Mouse (Mus musculus) limb, embryonic 11.5 days (tissue): ENCODE results near the gene Ttc25. TPM values are rescaled to one million over a fixed set of nuclear protein-coding genes. Genes with fewer than 3 reads are reported as not detected.
"Not testable (repeated sequence)": the region's sequence is repeated elsewhere in the genome, so short reads cannot be mapped to it uniquely, and the experiment has no call there.

Experiments
- ATAC-seq: fragments of 200-750 bp; cut with Nextera tagmentation; 2 replicates; pipeline ENCODE4 v1.8.0; 2017; ENCODE audit warnings: low read depth; ENCODE audit not compliant: insufficient number of reproducible peaks, low FRiP score, low TSS enrichment
- DNase-seq: peaks from one replicate; pipeline ENCODE4 v3.0.0-alpha.2; 2015; ENCODE audit warnings: low spot score
- H3K27ac ChIP-seq: fragments of 300-500 bp; sonication (generic); replicated peaks from 2 replicates; pipeline ENCODE4 v1.5.1; 2014; ENCODE audit warnings: low read depth, mild to moderate bottlenecking, low read length
- H3K27me3 ChIP-seq: fragments of 300-500 bp; sonication (generic); 2 replicates; pipeline ENCODE4 v1.6.1; 2014; ENCODE audit warnings: mild to moderate bottlenecking, low read length, mixed read lengths; ENCODE audit not compliant: control insufficient read depth, insufficient read depth
- H3K36me3 ChIP-seq: fragments of 300-500 bp; sonication (generic); 2 replicates; pipeline ENCODE4 v1.6.1; 2014; ENCODE audit warnings: mild to moderate bottlenecking, low read length, moderate library complexity, mixed read lengths; ENCODE audit not compliant: control insufficient read depth, insufficient read depth
- H3K4me1 ChIP-seq: fragments of 300-500 bp; sonication (generic); 2 replicates; pipeline ENCODE4 v1.6.1; 2014; ENCODE audit warnings: low read length, mixed read lengths; ENCODE audit not compliant: control insufficient read depth, insufficient read depth
- H3K4me2 ChIP-seq: fragments of 300-500 bp; sonication (generic); 2 replicates; pipeline ENCODE4 v1.6.1; 2014; ENCODE audit warnings: low read depth, mild to moderate bottlenecking, moderate library complexity; ENCODE audit not compliant: severe bottlenecking
- H3K4me3 ChIP-seq: fragments of 300-500 bp; sonication (generic); 2 replicates; pipeline ENCODE4 v1.5.1; 2014; ENCODE audit warnings: low read depth, low read length
- H3K9ac ChIP-seq: fragments of 300-500 bp; sonication (generic); 2 replicates; pipeline ENCODE4 v1.6.1; 2014; ENCODE audit warnings: mild to moderate bottlenecking, low read length
- H3K9me3 ChIP-seq: fragments of 300-500 bp; sonication (generic); 2 replicates; pipeline ENCODE4 v1.6.1; 2016; ENCODE audit warnings: low read length; ENCODE audit not compliant: control insufficient read depth
- WGBS: fragments of 180-500 bp; shearing (Covaris S2); extraction: QIAGEN DNeasy Blood & Tissue Kit; methylation state at CpG from one replicate; pipeline ENCODE4 v1.1.7; 2014; 5-methylcytosine and 5-hydroxymethylcytosine counted together
- polyA plus RNA-seq: library from polyadenylated mRNA; unstranded; fragments of >200 nt; fragmentation: Nextera tagmentation; extraction: Ambion mirVana; gene quantifications from 2 replicates; pipeline ENCODE4 v1.2.1, GENCODE M21; 2014

Gene Ttc25
- polyA plus RNA-seq, 1 experiment from 2014 or later, result 1.1 TPM

DNA sequence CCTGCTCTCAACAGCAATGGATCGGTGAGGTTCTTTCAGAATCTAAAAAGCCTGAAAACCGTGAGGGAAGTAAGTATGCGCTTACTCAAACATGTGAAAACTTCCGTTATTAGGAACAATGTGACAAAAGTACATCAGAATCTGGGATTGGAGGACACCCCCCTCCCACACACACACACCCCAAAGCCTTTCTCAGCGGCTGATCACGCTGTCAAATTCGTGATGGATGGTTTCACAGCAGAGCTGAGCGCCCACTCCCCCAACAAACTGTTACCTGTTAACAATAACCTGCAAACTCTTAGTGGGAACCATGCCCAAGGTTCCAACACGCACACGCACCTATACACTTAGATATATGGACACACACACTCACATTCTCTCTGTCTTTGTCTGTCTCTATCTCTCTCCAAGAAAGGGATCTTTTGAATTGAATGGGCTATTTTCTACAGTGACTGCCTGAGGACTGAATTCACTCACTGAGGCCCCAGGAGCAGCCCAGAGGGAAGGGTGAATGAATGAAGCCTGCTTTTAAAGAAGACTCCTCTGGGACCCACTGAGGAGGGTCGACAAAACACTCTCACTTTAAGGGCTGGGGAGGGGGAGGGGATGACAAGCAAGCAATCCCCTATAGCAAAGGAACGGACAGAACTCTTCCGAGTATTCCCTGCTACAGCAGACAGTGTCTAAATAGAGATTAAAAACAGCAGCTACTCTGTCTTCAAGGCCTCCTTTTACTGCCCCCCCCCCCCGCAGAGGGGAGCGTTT is 19.2 kb upstream of the Ttc25 start:
- Histone ChIP-seq H3K4me3 (peak overlapping the region; percentile 85), H3K36me3 (peaks cover 12% of the 10 kb centered on the region), H3K27me3 (no peaks in the 10 kb centered on the region), H3K9ac (peak overlapping the region; percentile 82), H3K4me1 (peaks cover 21% of the 10 kb centered on the region), H3K9me3 (no peaks in the 10 kb centered on the region), H3K4me2 (peak overlapping the region; percentile 96), H3K27ac (no peak overlapping the region)
- ATAC-seq (no peak), DNase-seq (no peak)
- WGBS, result 10% methylated on average over 15 of the region's 15 CpGs

DNA sequence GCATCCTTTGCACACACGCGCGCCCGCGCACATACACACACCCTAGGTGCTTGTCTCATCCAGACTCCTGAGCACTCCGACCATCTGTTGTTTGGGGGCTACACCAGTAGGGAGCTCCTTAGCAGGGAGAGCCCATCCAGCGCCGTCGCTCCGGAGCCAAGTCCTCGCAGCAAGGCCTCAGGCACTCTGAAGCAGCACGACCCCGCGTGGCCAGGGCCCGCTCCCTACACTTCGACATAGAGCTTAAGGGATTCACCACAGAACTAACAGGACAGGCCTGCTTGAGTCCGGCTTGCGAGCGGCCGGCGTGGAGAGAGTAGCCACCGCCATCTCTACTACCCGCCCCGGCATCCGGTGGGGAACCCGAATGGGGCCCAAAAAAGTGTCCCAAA is 18.3 kb upstream of the Ttc25 start:
- H3K27me3 ChIP-seq, result no peaks in the 10 kb centered on the region
- peaks cover 21% of the 10 kb centered on the region for H3K4me1 ChIP-seq
- peak overlapping the region; percentile 96 for H3K4me2 ChIP-seq
- ATAC-seq (peak; percentile 18; the same call in 1 of the 2 replicates), DNase-seq (peak; percentile 78)
- peaks cover 7% of the 10 kb centered on the region for H3K36me3 ChIP-seq
- no peaks in the 10 kb centered on the region for H3K9me3 ChIP-seq
- H3K4me3 ChIP-seq, result peak overlapping the region; percentile 85
- 0% methylated on average over 26 of the region's 26 CpGs for WGBS
- peak overlapping the region; percentile 67 for H3K27ac ChIP-seq
- peak overlapping the region; percentile 82 for H3K9ac ChIP-seq

DNA sequence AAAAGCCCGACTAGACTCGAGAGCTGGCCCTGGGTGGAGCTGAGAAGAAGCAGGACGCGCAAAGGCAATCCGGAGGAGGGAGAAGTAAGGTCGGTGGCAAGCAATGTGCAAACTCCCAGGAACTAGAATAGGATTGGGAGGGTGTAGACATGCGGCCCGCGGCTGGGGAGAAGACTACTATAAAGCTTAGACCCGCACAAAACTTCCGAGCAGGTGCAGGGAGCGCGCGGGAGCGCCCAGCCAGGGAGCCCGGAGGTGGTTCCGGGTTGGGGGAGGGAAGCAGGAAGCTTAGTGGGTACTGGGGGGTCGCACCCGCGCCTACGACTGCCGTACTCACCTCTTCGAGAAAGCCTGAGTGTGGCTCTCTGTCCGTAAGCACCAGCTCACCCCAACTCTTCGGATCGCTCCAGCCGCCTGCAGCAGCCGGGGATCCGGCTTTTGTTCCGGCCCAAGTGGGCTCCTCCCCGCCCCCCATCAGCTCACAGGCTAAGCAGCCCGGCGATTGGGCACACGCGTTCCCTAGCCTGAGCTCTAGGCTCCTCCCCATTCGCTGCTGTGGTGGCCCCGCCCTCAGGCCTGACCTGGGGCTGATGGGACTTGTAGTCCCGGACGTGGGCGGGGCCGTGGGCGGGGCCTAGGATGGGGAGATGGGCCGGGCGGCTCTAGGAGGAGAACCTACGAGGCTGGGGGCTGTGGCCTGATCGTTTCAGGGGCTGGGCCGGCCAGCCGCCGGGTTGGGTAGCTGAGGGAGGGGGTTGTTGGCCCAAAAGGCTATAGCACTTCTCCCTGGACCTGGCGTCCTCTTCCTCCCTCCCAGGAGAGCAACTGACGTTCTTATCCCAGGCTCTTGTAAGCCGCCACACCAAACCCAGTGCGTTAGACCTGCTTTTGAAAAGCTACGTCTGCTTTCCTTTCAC is 17.7 kb upstream of the Ttc25 start, which contains the start of gene Acly:
Gene Acly (minus strand): TSS at position 543 of the 917 bp plus-strand sequence.
- Histone ChIP-seq H3K4me3 (peak within 1 kb of the TSS; percentile 85), H3K36me3 (peaks cover 3% of the 10 kb centered on the region), H3K9ac (peak within 1 kb of the TSS; percentile 82), H3K9me3 (no peaks in the 10 kb centered on the region), H3K27me3 (no peaks in the 10 kb centered on the region), H3K27ac (peak within 1 kb of the TSS; percentile 67), H3K4me2 (peak within 1 kb of the TSS; percentile 96), H3K4me1 (peaks cover 21% of the 10 kb centered on the region)
- under 1% methylated on average over 53 of the region's 54 CpGs for whole genome bisulfite sequencing
- peak; percentile 100 for DNase-seq
- ATAC-seq, result peak; percentile 98

DNA sequence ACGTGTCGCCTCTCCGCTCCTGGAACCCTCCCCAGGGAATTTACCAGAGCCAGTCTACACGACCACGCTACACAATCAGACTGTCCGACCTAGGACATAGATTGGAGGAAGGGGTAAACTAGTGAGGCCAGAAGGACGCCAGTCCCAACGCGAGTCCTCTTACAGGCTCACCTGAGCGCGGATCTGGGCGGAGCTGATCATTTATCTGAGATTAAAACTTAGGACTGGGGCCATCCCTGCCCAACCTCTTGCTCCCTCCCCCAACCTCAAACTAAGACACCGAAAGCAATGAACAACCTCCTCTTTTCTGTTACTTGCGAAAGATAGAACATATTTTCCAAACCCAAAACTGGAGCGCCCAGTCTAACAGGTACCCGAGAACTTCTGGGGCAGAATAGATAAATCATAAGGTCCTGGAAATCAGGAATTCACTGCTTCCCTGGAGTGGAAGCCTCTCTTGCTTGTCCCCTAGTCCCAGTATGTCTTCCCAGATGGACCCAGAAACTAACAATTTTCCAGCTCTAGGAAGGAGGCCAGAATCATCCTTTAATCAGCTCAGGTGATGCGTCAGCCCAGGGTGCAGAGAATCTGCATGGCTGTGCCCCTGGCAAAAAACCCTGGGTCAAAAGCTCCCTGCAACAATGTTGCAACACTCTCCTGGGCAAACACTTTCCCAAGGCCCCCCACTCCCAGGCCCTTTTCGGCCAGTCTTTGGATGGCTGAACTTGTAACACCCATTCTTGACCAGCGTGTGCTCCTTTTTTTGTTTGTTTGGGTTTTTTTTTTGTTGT is 16.8 kb upstream of the Ttc25 start:
- Histone ChIP-seq H3K27ac (peak overlapping the region; percentile 56; the same call in 1 of the 2 replicates), H3K4me2 (peak overlapping the region; percentile 96), H3K4me1 (peaks cover 21% of the 10 kb centered on the region), H3K4me3 (peak overlapping the region; percentile 85), H3K36me3 (no peaks in the 10 kb centered on the region), H3K9me3 (no peaks in the 10 kb centered on the region), H3K9ac (peak overlapping the region; percentile 67), H3K27me3 (no peaks in the 10 kb centered on the region)
- ATAC-seq (no peak), DNase-seq (no peak)
- WGBS, result 24% methylated on average over 19 of the region's 19 CpGs

DNA sequence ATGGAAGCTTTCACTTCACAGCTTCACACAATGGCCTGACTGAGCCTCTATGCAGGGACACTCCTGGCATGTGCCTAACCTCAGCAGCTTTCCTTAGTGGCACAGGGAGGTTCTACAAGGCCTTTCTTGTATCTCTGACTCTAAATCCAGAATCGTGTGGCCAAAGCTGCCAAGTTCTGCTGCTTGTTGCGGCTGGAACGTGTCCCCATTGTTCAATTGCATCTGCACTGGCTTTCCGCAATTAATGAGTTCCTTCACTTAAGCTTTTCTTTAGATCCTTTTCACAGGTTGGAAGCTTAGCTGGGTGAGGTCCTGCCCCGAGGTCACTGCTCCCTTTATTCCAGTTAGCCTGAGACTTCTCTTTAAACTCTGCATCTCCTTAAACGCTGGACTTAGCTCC is 11.5 kb upstream of the Ttc25 start:
- DNase-seq, result no peak
- Histone ChIP-seq H3K36me3 (no peaks in the 10 kb centered on the region), H3K9ac (no peak overlapping the region), H3K9me3 (no peaks in the 10 kb centered on the region), H3K4me3 (no peak overlapping the region), H3K4me2 (no peak overlapping the region), H3K4me1 (no peaks in the 10 kb centered on the region), H3K27ac (no peak overlapping the region), H3K27me3 (no peaks in the 10 kb centered on the region)
- no peak for ATAC-seq
- 81% methylated on average over 6 of the region's 6 CpGs for WGBS

DNA sequence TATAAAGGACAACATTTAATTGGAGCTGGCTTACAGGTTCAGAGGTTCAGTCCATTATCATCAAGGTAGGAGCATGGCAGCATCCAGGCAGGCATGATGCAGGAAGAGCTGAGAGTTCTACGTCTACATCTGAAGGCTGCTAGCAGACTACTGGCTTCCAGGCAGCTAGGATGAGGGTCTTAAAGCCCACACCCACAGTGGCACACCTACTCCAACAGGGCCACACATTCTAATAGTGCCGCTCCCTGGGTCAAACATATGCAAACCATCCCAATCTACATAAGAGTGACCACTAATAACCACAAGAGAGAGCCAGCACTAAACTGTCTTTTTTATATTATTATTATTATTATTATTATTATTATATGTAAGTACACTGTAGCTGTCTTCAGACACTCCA is 11.0 kb upstream of the Ttc25 start:
- not testable (repeated sequence) for H3K27ac ChIP-seq, H3K9me3 ChIP-seq, H3K4me3 ChIP-seq, ATAC-seq, H3K4me1 ChIP-seq, H3K9ac ChIP-seq, DNase-seq, H3K27me3 ChIP-seq, H3K4me2 ChIP-seq, H3K36me3 ChIP-seq
- WGBS, result 77% methylated on average over 2 of the region's 2 CpGs

DNA sequence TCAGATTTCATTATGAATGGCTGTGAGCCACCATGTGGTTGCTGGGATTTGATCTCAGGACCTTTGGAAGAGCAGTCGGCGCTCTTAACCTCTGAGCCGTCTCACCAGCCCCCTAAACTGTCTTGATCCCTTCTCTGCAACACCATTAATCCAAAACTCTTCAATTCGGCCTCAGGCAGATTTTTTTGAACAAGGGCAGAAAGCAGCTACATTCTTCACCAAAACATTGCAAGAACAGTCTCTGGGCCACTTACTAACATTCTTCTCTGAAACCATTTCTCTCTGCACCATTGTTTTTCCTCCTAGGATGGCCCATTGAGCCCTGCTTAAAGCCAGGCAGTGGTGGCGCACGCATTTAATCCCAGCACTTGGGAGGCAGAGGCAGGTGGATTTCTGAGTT is 10.6 kb upstream of the Ttc25 start:
- DNase-seq, H3K27ac ChIP-seq, H3K36me3 ChIP-seq, H3K4me1 ChIP-seq, ATAC-seq, H3K9me3 ChIP-seq, H3K4me3 ChIP-seq, H3K4me2 ChIP-seq, H3K27me3 ChIP-seq, H3K9ac ChIP-seq: not testable (repeated sequence)
- 83% methylated on average over 6 of the region's 6 CpGs for WGBS

DNA sequence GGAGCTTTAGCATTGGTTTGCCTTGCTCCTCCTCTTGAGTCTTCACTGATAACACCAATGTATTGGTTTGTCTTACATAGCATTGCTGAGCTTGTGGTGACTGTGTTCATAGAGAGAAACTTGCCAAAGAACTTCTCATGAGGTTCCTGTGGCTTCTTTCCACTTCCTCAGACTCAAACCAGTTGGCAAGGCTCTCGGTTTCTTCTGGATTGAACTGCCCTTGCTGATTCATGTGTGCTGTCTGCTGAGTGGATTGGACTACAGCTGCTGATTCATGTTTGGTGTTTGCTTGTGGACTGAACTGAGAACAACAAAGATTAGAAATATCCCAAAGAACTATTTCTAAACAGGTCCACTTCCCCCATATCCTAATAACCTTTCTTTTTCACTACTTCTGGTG is 9.4 kb upstream of the Ttc25 start:
- 92% methylated on average over 1 of the region's 1 CpGs for WGBS
- H3K4me1 ChIP-seq, result no peaks in the 10 kb centered on the region
- H3K4me3 ChIP-seq, result no peak overlapping the region
- no peaks in the 10 kb centered on the region for H3K9me3 ChIP-seq
- no peak overlapping the region for H3K27ac ChIP-seq
- no peak overlapping the region for H3K4me2 ChIP-seq
- H3K27me3 ChIP-seq, result no peaks in the 10 kb centered on the region
- DNase-seq, result no peak
- no peaks in the 10 kb centered on the region for H3K36me3 ChIP-seq
- ATAC-seq, result no peak
- H3K9ac ChIP-seq, result no peak overlapping the region
